Mouse (Mus musculus) kidney, postnatal 0 days (tissue): ENCODE data around the gene Pycr1. TPM values are rescaled to one million over a fixed set of nuclear protein-coding genes. Genes with fewer than 3 reads are reported as not detected.

Experiments used
- ATAC-seq: fragments of 200-750 bp; cut with Nextera tagmentation; replicated peaks from 2 replicates; pipeline ENCODE4 v1.8.0; 2017; ENCODE audit warnings: low read depth, moderate number of reproducible peaks, moderate TSS enrichment, moderate library complexity; ENCODE audit not compliant: low FRiP score
- DNase-seq: peaks from one replicate; pipeline ENCODE4 v3.0.0-alpha.2; 2016; ENCODE audit warnings: low spot score
- H3K27ac ChIP-seq: fragments of 300-500 bp; sonication (generic); 2 replicates; pipeline ENCODE4 v1.5.1; 2014; ENCODE audit warnings: mild to moderate bottlenecking
- H3K27me3 ChIP-seq: fragments of 300-500 bp; sonication (generic); 2 replicates; pipeline ENCODE4 v1.6.1; 2014; ENCODE audit warnings: low read length, mixed read lengths; ENCODE audit not compliant: insufficient read depth
- H3K36me3 ChIP-seq: fragments of 300-500 bp; sonication (generic); 2 replicates; pipeline ENCODE4 v1.6.1; 2014; ENCODE audit warnings: low read length, mixed read lengths; ENCODE audit not compliant: insufficient read depth
- H3K4me1 ChIP-seq: fragments of 300-500 bp; sonication (generic); replicated peaks from 2 replicates; pipeline ENCODE4 v1.6.1; 2014; ENCODE audit warnings: antibody characterized with exemption, low read length, mixed read lengths; ENCODE audit not compliant: insufficient read depth
- H3K4me2 ChIP-seq: fragments of 300-500 bp; sonication (generic); 2 replicates; pipeline ENCODE4 v1.6.1; 2014; ENCODE audit warnings: mild to moderate bottlenecking, low read length, moderate library complexity, mixed read lengths
- H3K4me3 ChIP-seq: fragments of 300-500 bp; sonication (generic); replicated peaks from 2 replicates; pipeline ENCODE4 v1.5.1; 2014; ENCODE audit warnings: low read depth, low read length
- H3K9ac ChIP-seq: fragments of 300-500 bp; sonication (generic); 2 replicates; pipeline ENCODE4 v1.6.1; 2014; ENCODE audit warnings: low read depth, low read length
- H3K9me3 ChIP-seq: fragments of 300-500 bp; sonication (generic); replicated peaks from 2 replicates; pipeline ENCODE4 v1.6.1; 2016; ENCODE audit warnings: low read length, inconsistent platforms, mixed read lengths
- CTCF ChIP-seq: IDR thresholded peaks from 2 replicates; pipeline ENCODE4 v1.5.1; 2016; ENCODE audit warnings: antibody characterized with exemption, low read depth, mild to moderate bottlenecking, moderate library complexity
- WGBS: fragments of 180-500 bp; shearing (Covaris S2); extraction: QIAGEN DNeasy Blood & Tissue Kit; methylation state at CpG from one replicate; pipeline ENCODE4 v1.1.7; 2014; 5-methylcytosine and 5-hydroxymethylcytosine counted together
- polyA plus RNA-seq: library from polyadenylated mRNA; unstranded; fragments of >200 nt; fragmentation: Nextera tagmentation; extraction: Ambion mirVana; gene quantifications from 2 replicates; pipeline ENCODE4 v1.2.1, GENCODE M21; 2015

Pycr1 gene
- polyA plus RNA-seq, 1 experiment from 2014 or later: 12.2 TPM

GRCm38 (mm10) chr11:120617519-120618112 lies 26.0 kb downstream of the Pycr1 start, which contains the start of gene Pcyt2:
Gene Pcyt2, minus strand, starts transcription at chr11:120617936.
- Histone ChIP-seq H3K9ac (peak within 1 kb of the TSS; percentile 72), H3K4me2 (peak within 1 kb of the TSS; percentile 62), H3K27me3 (no peaks in the 10 kb centered on the region), H3K36me3 (peaks cover 25% of the 10 kb centered on the region), H3K9me3 (no peaks in the 10 kb centered on the region), H3K27ac (peak within 1 kb of the TSS; percentile 82), H3K4me1 (peaks cover 6% of the 10 kb centered on the region; the same call in 1 of the 2 replicates), H3K4me3 (peak within 1 kb of the TSS; percentile 74)
- no peak for TF ChIP-seq CTCF
- DNase-seq: peak; percentile 90
- peak; percentile 92 for ATAC-seq
- under 1% methylated on average over 56 of the region's 56 CpGs for WGBS

GRCm38 (mm10) chr11:120616617-120617294 lies 26.8 kb downstream of the Pycr1 start:
- peak; percentile 20 for DNase-seq
- H3K4me1 ChIP-seq: peaks cover 6% of the 10 kb centered on the region; the same call in 1 of the 2 replicates
- TF ChIP-seq CTCF: no peak
- H3K4me3 ChIP-seq: peak overlapping the region; percentile 74
- peak overlapping the region; percentile 82 for H3K27ac ChIP-seq
- peak overlapping the region; percentile 62 for H3K4me2 ChIP-seq
- H3K36me3 ChIP-seq: peaks cover 30% of the 10 kb centered on the region
- no peaks in the 10 kb centered on the region for H3K9me3 ChIP-seq
- no peaks in the 10 kb centered on the region for H3K27me3 ChIP-seq
- no peak; the same call in 1 of the 2 replicates for ATAC-seq
- peak overlapping the region; percentile 72 for H3K9ac ChIP-seq
- 43% methylated on average over 4 of the region's 4 CpGs for WGBS

GRCm38 (mm10) chr11:120615606-120616203 lies 27.9 kb downstream of the Pycr1 start:
- H3K9ac ChIP-seq: no peak overlapping the region
- no peak overlapping the region for H3K4me3 ChIP-seq
- H3K9me3 ChIP-seq: no peaks in the 10 kb centered on the region
- 91% methylated on average over 11 of the region's 11 CpGs for WGBS
- H3K27me3 ChIP-seq: no peaks in the 10 kb centered on the region
- no peak overlapping the region for H3K4me2 ChIP-seq
- ATAC-seq (no peak), DNase-seq (no peak)
- peaks cover 6% of the 10 kb centered on the region; the same call in 1 of the 2 replicates for H3K4me1 ChIP-seq
- no peak overlapping the region for H3K27ac ChIP-seq
- peaks cover 34% of the 10 kb centered on the region for H3K36me3 ChIP-seq
- TF ChIP-seq CTCF: no peak

GRCm38 (mm10) chr11:120615167-120615566 lies 28.4 kb downstream of the Pycr1 start:
- ATAC-seq (no peak), DNase-seq (no peak)
- no peaks in the 10 kb centered on the region for H3K9me3 ChIP-seq
- no peak overlapping the region for H3K9ac ChIP-seq
- 93% methylated on average over 6 of the region's 6 CpGs for WGBS
- H3K4me3 ChIP-seq: no peak overlapping the region
- H3K4me1 ChIP-seq: peaks cover 6% of the 10 kb centered on the region; the same call in 1 of the 2 replicates
- H3K36me3 ChIP-seq: peaks cover 32% of the 10 kb centered on the region
- no peak overlapping the region for H3K27ac ChIP-seq
- no peak overlapping the region for H3K4me2 ChIP-seq
- no peak for TF ChIP-seq CTCF
- H3K27me3 ChIP-seq: no peaks in the 10 kb centered on the region

GRCm38 (mm10) chr11:120613976-120614375 lies 29.6 kb downstream of the Pycr1 start:
- Histone ChIP-seq H3K4me1 (peaks cover 7% of the 10 kb centered on the region), H3K4me2 (no peak overlapping the region), H3K9ac (no peak overlapping the region), H3K27ac (no peak overlapping the region), H3K36me3 (peaks cover 26% of the 10 kb centered on the region), H3K27me3 (no peaks in the 10 kb centered on the region), H3K4me3 (no peak overlapping the region), H3K9me3 (no peaks in the 10 kb centered on the region)
- no peak for ATAC-seq
- no peak for TF ChIP-seq CTCF
- no peak for DNase-seq
- WGBS: 83% methylated on average over 8 of the region's 8 CpGs

- 92% methylated on average over 10 of the region's 10 CpGs for WGBS
- Histone ChIP-seq H3K4me1 (peaks cover 11% of the 10 kb centered on the region), H3K27me3 (no peaks in the 10 kb centered on the region), H3K4me3 (no peak overlapping the region), H3K4me2 (no peak overlapping the region), H3K27ac (no peak overlapping the region), H3K36me3 (peaks cover 26% of the 10 kb centered on the region), H3K9me3 (no peaks in the 10 kb centered on the region), H3K9ac (no peak overlapping the region)
- ATAC-seq (no peak), DNase-seq (no peak)
- TF ChIP-seq CTCF: no peak
These were observed 30.0 kb downstream of the Pycr1 start for GRCm38 (mm10) chr11:120613481-120613972.
